Mouse (Mus musculus) heart, adult 2 months (tissue): ENCODE results near the gene Erh.

Experiments
- EP300 ChIP-seq: fragments of 200-500 bp; IDR thresholded peaks from 2 replicates; pipeline ENCODE4 v1.6.1; 2011; ENCODE audit warnings: low read depth, low read length, control low read depth; ENCODE audit not compliant: insufficient read depth
- POLR2A ChIP-seq: fragments of 200-500 bp; IDR thresholded peaks from 2 replicates; pipeline ENCODE4 v1.6.1; 2011; ENCODE audit warnings: mild to moderate bottlenecking, low read depth, low read length, control low read depth; ENCODE audit not compliant: insufficient read depth

GRCm38 (mm10) chr12:80691671-80692091 lies 47.5 kb upstream of the Erh start:
- TF ChIP-seq POLR2A (no peak), EP300 (no peak)
